Mouse (Mus musculus) testis, adult 2 months (tissue): Measurements from ENCODE around the gene Kremen2. TPM values are rescaled to one million over a fixed set of nuclear protein-coding genes. Genes with fewer than 3 reads are reported as not detected.

Source experiments
- H3K27ac ChIP-seq: fragments of 200-500 bp; 2 replicates; pipeline ENCODE4 v1.5.1; 2012; ENCODE audit warnings: low read depth, low read length; ENCODE audit not compliant: control insufficient read depth, insufficient read depth
- H3K27me3 ChIP-seq: fragments of 200-500 bp; 2 replicates; pipeline ENCODE4 v1.6.1; 2012; ENCODE audit warnings: mild to moderate bottlenecking, low read length, moderate library complexity; ENCODE audit not compliant: control insufficient read depth, insufficient read depth
- H3K36me3 ChIP-seq: fragments of 200-500 bp; 2 replicates; pipeline ENCODE4 v1.6.1; 2012; ENCODE audit warnings: mild to moderate bottlenecking, low read length; ENCODE audit not compliant: control insufficient read depth, insufficient read depth
- H3K4me1 ChIP-seq: fragments of 200-500 bp; 2 replicates; pipeline ENCODE4 v1.6.1; 2012; ENCODE audit warnings: low read length; ENCODE audit not compliant: control insufficient read depth, insufficient read depth
- H3K4me3 ChIP-seq: fragments of 200-500 bp; 2 replicates; pipeline ENCODE4 v1.5.1; 2012; ENCODE audit warnings: low read depth, mild to moderate bottlenecking, low read length, moderate library complexity, mixed read lengths; ENCODE audit not compliant: control insufficient read depth
- CTCF ChIP-seq: fragments of 200-500 bp; IDR thresholded peaks from 2 replicates; pipeline ENCODE4 v1.5.1; 2012; ENCODE audit warnings: low read depth, mild to moderate bottlenecking, inconsistent platforms, low read length, moderate library complexity; ENCODE audit not compliant: control insufficient read depth, insufficient read depth, insufficient replicate concordance
- POLR2A ChIP-seq: fragments of 200-500 bp; IDR thresholded peaks from 2 replicates; pipeline ENCODE4 v1.6.1; 2012; ENCODE audit warnings: low read depth, mild to moderate bottlenecking, inconsistent platforms, low read length, moderate library complexity; ENCODE audit not compliant: control insufficient read depth
- polyA plus RNA-seq: library from polyadenylated mRNA; depleted of rRNA; stranded (reverse); fragments of >200 nt; gene quantifications from 2 replicates; pipeline ENCODE4 v1.2.3, GENCODE M21; 2012

Gene Kremen2
- polyA plus RNA-seq, 1 experiment: 0.80 TPM

DNA sequence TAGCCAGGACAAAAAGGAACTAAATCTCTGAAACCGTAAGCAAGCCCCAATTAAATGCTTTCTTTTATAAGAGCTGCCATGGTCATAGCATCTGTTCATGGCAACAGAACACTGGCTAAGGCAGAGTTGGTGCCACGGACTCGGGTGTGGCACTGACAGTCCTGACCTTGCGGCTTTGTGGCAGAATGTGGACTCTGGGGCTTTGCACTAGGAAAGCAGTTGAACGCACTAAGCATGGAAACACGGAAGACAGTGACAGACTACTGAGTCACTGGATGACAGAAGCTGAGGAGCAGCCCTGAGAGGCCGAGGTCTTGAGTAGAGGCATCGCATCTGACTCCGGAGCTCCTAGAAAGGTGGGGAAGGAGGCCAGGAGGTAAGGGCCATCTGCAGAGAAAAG is 11.9 kb upstream of the Kremen2 start:
- no peaks in the 10 kb centered on the region for H3K4me1 ChIP-seq
- H3K27me3 ChIP-seq: no peaks in the 10 kb centered on the region
- TF ChIP-seq POLR2A: no peak
- no peak for TF ChIP-seq CTCF
- H3K36me3 ChIP-seq: peaks cover 5% of the 10 kb centered on the region; the same call in 1 of the 2 replicates
- H3K27ac ChIP-seq: no peak overlapping the region
- no peak overlapping the region for H3K4me3 ChIP-seq

DNA sequence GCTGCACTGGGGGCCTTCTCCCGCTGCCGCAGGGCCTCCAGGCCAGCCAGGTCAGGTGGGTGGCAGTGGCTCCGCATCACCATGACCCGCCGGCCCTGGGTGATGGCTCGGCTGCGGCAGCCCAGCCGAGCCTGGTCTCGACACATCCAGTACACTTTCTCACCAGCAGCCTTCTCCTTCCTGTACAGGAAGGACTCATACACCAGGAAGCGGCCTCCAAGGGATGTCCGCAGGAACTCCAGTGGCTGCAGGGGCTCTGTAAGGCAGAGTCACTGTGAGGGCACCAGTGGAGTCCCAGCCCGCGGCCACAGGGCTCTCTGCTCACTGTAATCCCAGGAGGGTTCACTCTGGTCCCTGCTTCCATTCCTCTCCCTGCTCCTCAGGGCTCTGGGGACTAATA is 10.1 kb upstream of the Kremen2 start:
- H3K27me3 ChIP-seq: no peaks in the 10 kb centered on the region
- no peak overlapping the region for H3K27ac ChIP-seq
- H3K4me3 ChIP-seq: no peak overlapping the region
- H3K36me3 ChIP-seq: peaks cover 2% of the 10 kb centered on the region; the same call in 1 of the 2 replicates
- no peaks in the 10 kb centered on the region for H3K4me1 ChIP-seq
- TF ChIP-seq POLR2A (no peak), CTCF (no peak)

DNA sequence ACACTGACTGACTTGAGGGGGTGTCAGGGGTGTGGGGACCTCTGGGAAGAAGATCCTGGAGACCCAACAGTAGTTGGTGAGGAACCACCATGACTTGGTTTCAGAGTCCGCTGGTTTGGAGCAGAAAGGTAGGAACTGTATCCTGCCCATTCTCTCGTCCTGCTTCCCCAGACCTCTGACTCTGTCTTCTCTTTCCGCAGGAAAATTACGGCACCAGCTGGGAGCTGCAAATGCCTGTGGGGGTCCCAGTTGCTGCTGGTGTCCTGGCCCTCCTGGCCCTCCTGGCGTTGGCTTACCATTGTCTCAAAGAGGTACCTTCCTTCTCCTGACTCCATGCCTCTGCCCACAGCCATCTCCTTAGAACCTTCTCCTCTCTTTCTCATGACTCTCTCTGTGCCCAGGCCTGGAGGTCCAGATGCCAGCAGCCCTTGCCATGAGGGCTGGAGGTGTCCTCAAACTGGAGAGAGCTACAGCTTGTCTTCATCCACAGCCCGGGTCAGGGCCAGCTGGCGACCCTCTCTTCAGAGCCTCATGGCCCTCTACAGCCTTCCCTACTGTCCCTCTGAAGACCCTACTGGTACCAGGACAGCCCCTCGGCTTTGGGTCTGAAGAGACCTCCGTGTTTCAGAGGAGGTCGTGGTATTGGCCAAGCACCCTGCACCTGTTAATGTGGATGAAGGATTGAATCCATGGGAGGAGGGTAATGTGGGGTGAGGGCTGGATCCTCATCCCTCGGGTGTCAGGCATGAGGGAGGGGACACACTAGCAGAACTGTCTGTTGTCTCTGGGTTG is 4.0 kb upstream of the Kremen2 start:
- Histone ChIP-seq H3K4me1 (peaks cover 9% of the 10 kb centered on the region), H3K27me3 (no peaks in the 10 kb centered on the region), H3K27ac (no peak overlapping the region), H3K36me3 (no peaks in the 10 kb centered on the region), H3K4me3 (no peak overlapping the region)
- TF ChIP-seq CTCF: no peak
- no peak for TF ChIP-seq POLR2A

DNA sequence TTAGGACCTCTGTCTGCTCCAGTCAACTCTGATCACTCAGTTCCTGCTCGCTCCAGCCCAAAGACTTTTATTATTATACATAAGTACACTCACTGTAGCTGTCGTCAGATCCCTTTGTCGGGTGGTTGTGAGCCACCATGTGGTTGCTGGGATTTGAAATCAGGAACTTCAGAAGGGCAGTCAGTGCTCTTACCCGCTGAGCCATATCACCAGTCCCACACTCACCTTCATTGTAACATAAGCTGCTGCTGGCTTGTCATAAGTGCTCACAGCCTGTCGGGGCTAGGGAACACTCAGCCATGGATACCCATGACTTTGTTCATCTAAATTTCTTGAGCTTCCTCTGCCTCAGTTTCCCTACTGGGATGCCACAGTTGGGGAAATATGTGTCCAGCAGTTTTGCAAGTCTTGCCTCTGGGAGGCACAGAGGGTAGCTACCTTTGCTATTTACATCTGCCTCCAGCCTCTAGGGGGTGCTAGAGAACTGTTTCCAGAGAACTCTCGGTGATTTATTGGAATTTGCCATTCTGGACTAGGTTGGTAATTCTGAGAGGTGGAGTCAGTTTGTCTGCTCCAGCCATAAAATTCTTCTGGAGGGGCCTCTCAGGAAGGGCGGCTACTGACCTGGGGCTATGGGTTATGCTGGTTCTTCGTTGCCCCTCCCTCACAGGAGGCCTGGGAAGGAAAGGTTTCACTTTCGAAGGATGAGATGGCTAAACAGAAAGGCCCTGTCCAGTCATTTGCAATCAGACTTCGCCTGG is 3.2 kb upstream of the Kremen2 start:
- peaks cover 9% of the 10 kb centered on the region for H3K4me1 ChIP-seq
- no peaks in the 10 kb centered on the region for H3K27me3 ChIP-seq
- peak overlapping the region; percentile 10; the same call in 1 of the 2 replicates for H3K4me3 ChIP-seq
- H3K36me3 ChIP-seq: no peaks in the 10 kb centered on the region
- H3K27ac ChIP-seq: no peak overlapping the region
- TF ChIP-seq POLR2A (no peak), CTCF (peak; percentile 18; the same call in 1 of the 2 replicates)

DNA sequence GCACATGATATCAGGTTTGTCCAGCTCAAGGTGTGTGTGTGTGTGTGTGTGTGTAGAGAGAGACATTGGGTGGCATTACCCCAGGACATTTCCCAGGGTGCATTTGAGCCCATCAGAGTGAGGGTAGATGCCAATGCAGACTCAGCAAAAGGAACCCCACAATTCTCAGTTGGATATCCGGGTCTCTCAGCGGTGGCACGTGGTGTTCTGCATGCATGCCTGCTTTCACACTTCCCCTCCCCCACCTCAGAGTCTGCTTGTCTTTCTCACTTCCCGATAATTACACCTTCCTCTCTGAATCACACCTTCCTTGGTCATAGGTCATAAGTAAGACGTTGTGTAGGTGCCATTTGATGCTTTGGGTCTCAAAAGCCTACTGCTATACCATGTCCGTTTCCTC is 2.4 kb upstream of the Kremen2 start:
- Histone ChIP-seq H3K4me3 (no peak overlapping the region), H3K36me3 (no peaks in the 10 kb centered on the region), H3K27ac (no peak overlapping the region), H3K27me3 (no peaks in the 10 kb centered on the region), H3K4me1 (peaks cover 13% of the 10 kb centered on the region)
- TF ChIP-seq CTCF (no peak), POLR2A (no peak)

DNA sequence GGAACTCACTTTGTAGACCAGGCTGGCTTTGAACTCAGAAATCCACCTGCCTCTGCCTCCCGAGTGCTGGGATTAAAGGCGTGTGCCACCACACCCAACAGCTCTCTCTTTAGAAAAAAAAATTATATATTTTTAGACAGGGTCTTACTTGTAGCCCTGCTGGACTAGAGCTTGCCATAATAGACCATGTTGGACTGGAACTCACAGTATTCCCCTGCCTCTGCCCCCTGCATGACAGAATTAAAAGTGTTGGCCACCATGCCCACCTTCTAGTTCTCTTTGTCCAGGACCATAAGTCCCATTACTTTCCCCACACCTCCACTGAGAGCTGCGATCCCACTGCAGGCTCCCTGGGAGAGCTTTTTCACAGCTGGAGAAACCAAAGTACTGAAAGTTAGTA is 1.8 kb upstream of the Kremen2 start:
- no peaks in the 10 kb centered on the region for H3K27me3 ChIP-seq
- peaks cover 14% of the 10 kb centered on the region for H3K4me1 ChIP-seq
- no peak overlapping the region for H3K27ac ChIP-seq
- no peak overlapping the region for H3K4me3 ChIP-seq
- H3K36me3 ChIP-seq: no peaks in the 10 kb centered on the region
- TF ChIP-seq CTCF: no peak
- TF ChIP-seq POLR2A: no peak

GRCm38 (mm10) chr17:23746767-23747166 is 1.1 kb upstream of the Kremen2 start:
- no peaks in the 10 kb centered on the region for H3K36me3 ChIP-seq
- peaks cover 21% of the 10 kb centered on the region for H3K4me1 ChIP-seq
- H3K4me3 ChIP-seq: no peak overlapping the region
- TF ChIP-seq POLR2A (no peak), CTCF (no peak)
- no peak overlapping the region for H3K27ac ChIP-seq
- H3K27me3 ChIP-seq: no peaks in the 10 kb centered on the region
